Mouse (Mus musculus) erythroblast, embryonic 14.5 days (primary cell): ENCODE results near the gene Zfp653.

Experiments
- GATA1 ChIP-seq: IDR thresholded peaks from 2 replicates; pipeline ENCODE4 v1.6.1; 2012; ENCODE audit warnings: low read length, inconsistent platforms, mixed read lengths
- TAL1 ChIP-seq: IDR thresholded peaks from 3 replicates; pipeline ENCODE4 v1.6.1; 2012; ENCODE audit warnings: low read length, inconsistent platforms, mixed read lengths

- TF ChIP-seq TAL1, result no peak
- no peak for TF ChIP-seq GATA1
These were observed 18.8 kb upstream of the Zfp653 start for GRCm38 (mm10) chr9:22089986-22090385.
